Mouse (Mus musculus) heart, embryonic 13.5 days (tissue): ENCODE measurements around the gene Ckap2l. TPM values are rescaled to one million over a fixed set of nuclear protein-coding genes. Genes with fewer than 3 reads are reported as not detected.

Experiments
- ATAC-seq: fragments of 200-750 bp; cut with Nextera tagmentation; 2 replicates; pipeline ENCODE4 v1.8.0; 2017; ENCODE audit warnings: moderate TSS enrichment; ENCODE audit not compliant: insufficient number of reproducible peaks, low FRiP score, low TSS enrichment; ENCODE audit errors: extremely low read depth
- H3K27ac ChIP-seq: fragments of 300-500 bp; sonication (generic); replicated peaks from 2 replicates; pipeline ENCODE4 v1.5.1; 2015; ENCODE audit warnings: moderate library complexity, mild to moderate bottlenecking, inconsistent platforms
- H3K27me3 ChIP-seq: fragments of 300-500 bp; sonication (generic); replicated peaks from 2 replicates; pipeline ENCODE4 v1.6.1; 2015; ENCODE audit warnings: mild to moderate bottlenecking, inconsistent platforms
- H3K36me3 ChIP-seq: fragments of 300-500 bp; sonication (generic); 2 replicates; pipeline ENCODE4 v1.6.1; 2015; ENCODE audit warnings: mild to moderate bottlenecking, inconsistent platforms
- H3K4me1 ChIP-seq: fragments of 300-500 bp; sonication (generic); 2 replicates; pipeline ENCODE4 v1.6.1; 2015; ENCODE audit warnings: inconsistent platforms
- H3K4me2 ChIP-seq: fragments of 300-500 bp; sonication (generic); 2 replicates; pipeline ENCODE4 v1.6.1; 2015; ENCODE audit warnings: inconsistent platforms, mild to moderate bottlenecking, moderate library complexity
- H3K4me3 ChIP-seq: fragments of 300-500 bp; sonication (generic); 2 replicates; pipeline ENCODE4 v1.5.1; 2015; ENCODE audit warnings: moderate library complexity, mild to moderate bottlenecking, inconsistent platforms
- H3K9ac ChIP-seq: fragments of 300-500 bp; sonication (generic); 2 replicates; pipeline ENCODE4 v1.6.1; 2015; ENCODE audit warnings: inconsistent platforms, mild to moderate bottlenecking, moderate library complexity
- H3K9me3 ChIP-seq: fragments of 300-500 bp; sonication (generic); 2 replicates; pipeline ENCODE4 v1.6.1; 2016; ENCODE audit warnings: inconsistent platforms
- WGBS: fragments of 180-500 bp; shearing (Covaris S2); methylation state at CpG from one replicate; pipeline ENCODE4 v1.1.7; 2015; ENCODE audit warnings: mixed read lengths; 5-methylcytosine and 5-hydroxymethylcytosine counted together
- polyA plus RNA-seq: library from polyadenylated mRNA; unstranded; fragments of >200 nt; fragmentation: Nextera tagmentation; extraction: Ambion mirVana; gene quantifications from 2 replicates; pipeline ENCODE4 v1.2.1, GENCODE M21; 2015

The Ckap2l gene
- polyA plus RNA-seq, 1 experiment from 2014 or later: 40.4 TPM

- H3K4me2 ChIP-seq: peak overlapping the region; percentile 38
- WGBS: 14% methylated on average over 9 of the region's 9 CpGs
- H3K4me1 ChIP-seq: peaks cover 28% of the 10 kb centered on the region
- peak overlapping the region; percentile 57; the same call in 1 of the 2 replicates for H3K9ac ChIP-seq
- H3K4me3 ChIP-seq: peak overlapping the region; percentile 12; the same call in 1 of the 2 replicates
- ATAC-seq: no peak; the same call in 1 of the 2 replicates
- no peaks in the 10 kb centered on the region for H3K36me3 ChIP-seq
- no peaks in the 10 kb centered on the region for H3K9me3 ChIP-seq
- peak overlapping the region; percentile 33 for H3K27ac ChIP-seq
- no peaks in the 10 kb centered on the region for H3K27me3 ChIP-seq
These were observed 63.1 kb downstream of the Ckap2l start for GRCm38 (mm10) chr2:129233803-129234477.

GRCm38 (mm10) chr2:129233218-129233617 is 63.8 kb downstream of the Ckap2l start:
- ATAC-seq: no peak
- Histone ChIP-seq H3K27me3 (no peaks in the 10 kb centered on the region), H3K4me2 (peak overlapping the region; percentile 38), H3K27ac (peak overlapping the region; percentile 48; the same call in 1 of the 2 replicates), H3K4me3 (0 out of 2 replicates have a peak overlapping the region, but pooled peaks have one; percentile 4), H3K9me3 (no peaks in the 10 kb centered on the region), H3K9ac (no peak overlapping the region), H3K36me3 (no peaks in the 10 kb centered on the region), H3K4me1 (peaks cover 28% of the 10 kb centered on the region)
- WGBS: 72% methylated on average over 1 of the region's 1 CpGs

DNA sequence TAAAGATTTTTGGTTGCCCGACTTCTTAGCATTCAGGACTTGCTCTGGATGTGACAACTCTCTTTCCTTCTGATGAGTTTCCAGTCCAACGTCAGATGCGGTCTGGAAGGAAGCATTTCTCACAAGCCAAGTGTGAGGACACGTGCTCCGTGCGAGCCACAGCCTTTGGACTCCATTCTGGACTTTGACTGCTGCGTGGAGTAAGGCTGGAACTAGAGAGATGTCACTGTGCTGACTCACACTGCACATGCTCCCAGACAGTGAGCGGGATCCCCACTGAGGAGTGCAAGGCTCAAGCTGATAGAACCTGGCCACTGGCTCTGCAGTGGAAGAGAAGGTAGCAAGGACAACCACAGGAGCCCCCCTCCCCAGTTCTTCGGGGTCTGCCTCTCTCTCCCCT is 64.5 kb downstream of the Ckap2l start:
- peak; percentile 49 for ATAC-seq
- peak overlapping the region; percentile 24; the same call in 1 of the 2 replicates for H3K9ac ChIP-seq
- peaks cover 28% of the 10 kb centered on the region for H3K4me1 ChIP-seq
- no peaks in the 10 kb centered on the region for H3K27me3 ChIP-seq
- H3K9me3 ChIP-seq: no peaks in the 10 kb centered on the region
- no peak overlapping the region for H3K4me3 ChIP-seq
- peak overlapping the region; percentile 38 for H3K4me2 ChIP-seq
- 70% methylated on average over 9 of the region's 9 CpGs for WGBS
- H3K27ac ChIP-seq: peak overlapping the region; percentile 48; the same call in 1 of the 2 replicates
- no peaks in the 10 kb centered on the region for H3K36me3 ChIP-seq

- H3K27me3 ChIP-seq: no peaks in the 10 kb centered on the region
- no peak for ATAC-seq
- H3K27ac ChIP-seq: no peak overlapping the region
- H3K9ac ChIP-seq: no peak overlapping the region
- H3K4me2 ChIP-seq: no peak overlapping the region; the same call in 1 of the 2 replicates
- WGBS: 46% methylated on average over 4 of the region's 4 CpGs
- H3K36me3 ChIP-seq: no peaks in the 10 kb centered on the region
- H3K9me3 ChIP-seq: no peaks in the 10 kb centered on the region
- H3K4me3 ChIP-seq: no peak overlapping the region
- H3K4me1 ChIP-seq: peaks cover 28% of the 10 kb centered on the region
These were observed 65.0 kb downstream of the Ckap2l start for GRCm38 (mm10) chr2:129232023-129232422.

GRCm38 (mm10) chr2:129229316-129229715 is 67.7 kb downstream of the Ckap2l start:
- no peak overlapping the region for H3K27ac ChIP-seq
- no peak for ATAC-seq
- 90% methylated on average over 7 of the region's 7 CpGs for WGBS
- H3K9ac ChIP-seq: no peak overlapping the region
- H3K4me3 ChIP-seq: no peak overlapping the region
- peaks cover 33% of the 10 kb centered on the region for H3K4me1 ChIP-seq
- H3K36me3 ChIP-seq: no peaks in the 10 kb centered on the region
- H3K4me2 ChIP-seq: peak overlapping the region; percentile 22; the same call in 1 of the 2 replicates
- no peaks in the 10 kb centered on the region for H3K9me3 ChIP-seq
- H3K27me3 ChIP-seq: no peaks in the 10 kb centered on the region

DNA sequence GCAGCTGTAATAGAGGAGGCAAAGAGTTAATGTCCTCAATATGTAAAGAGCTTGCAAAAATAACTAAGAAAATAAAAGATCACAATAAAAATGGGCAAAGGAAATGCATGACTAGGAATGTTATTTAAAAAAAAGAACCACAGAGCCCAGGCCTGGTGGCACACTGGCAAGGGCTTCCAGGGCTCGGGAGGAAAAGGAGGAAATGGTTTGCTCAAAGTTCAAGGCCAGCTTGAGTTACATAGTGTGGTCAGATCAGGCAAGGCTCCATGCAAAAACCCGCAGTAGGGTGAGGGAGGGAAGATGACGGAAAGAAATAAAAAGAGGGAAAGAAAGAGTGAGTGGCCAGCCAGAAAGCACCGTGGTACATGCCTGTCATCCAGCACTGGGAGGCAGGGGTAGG is 68.4 kb downstream of the Ckap2l start:
- ATAC-seq: no peak
- H3K36me3 ChIP-seq: no peaks in the 10 kb centered on the region
- 85% methylated on average over 4 of the region's 4 CpGs for WGBS
- H3K27ac ChIP-seq: no peak overlapping the region
- peaks cover 26% of the 10 kb centered on the region for H3K4me1 ChIP-seq
- no peak overlapping the region for H3K4me3 ChIP-seq
- H3K9ac ChIP-seq: no peak overlapping the region
- H3K4me2 ChIP-seq: peak overlapping the region; percentile 22
- no peaks in the 10 kb centered on the region for H3K27me3 ChIP-seq
- no peaks in the 10 kb centered on the region for H3K9me3 ChIP-seq

DNA sequence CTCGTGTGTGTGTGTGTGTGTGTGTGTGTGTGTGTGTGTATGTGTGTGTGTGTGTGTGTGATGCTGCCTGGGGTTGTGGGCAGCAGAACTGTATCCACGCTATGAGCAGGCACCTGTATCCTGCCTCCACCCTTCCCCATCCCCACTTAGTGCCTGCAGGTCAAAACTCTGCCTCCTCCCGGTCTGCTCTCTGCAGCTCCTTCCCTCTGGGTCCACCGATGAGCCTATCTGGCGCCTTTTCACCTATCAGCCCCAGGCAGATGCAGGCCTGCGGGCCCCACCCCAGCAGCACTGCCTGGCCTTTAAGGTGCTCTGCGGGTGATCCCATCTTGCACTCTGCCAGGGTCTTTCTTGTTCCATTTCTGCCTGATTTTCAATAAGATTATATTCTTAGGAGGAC is 69.3 kb downstream of the Ckap2l start:
- no peak overlapping the region for H3K27ac ChIP-seq
- H3K9me3 ChIP-seq: no peaks in the 10 kb centered on the region
- H3K27me3 ChIP-seq: no peaks in the 10 kb centered on the region
- H3K36me3 ChIP-seq: no peaks in the 10 kb centered on the region
- peaks cover 18% of the 10 kb centered on the region for H3K4me1 ChIP-seq
- 0 out of 2 replicates have a peak overlapping the region, but pooled peaks have one; percentile 5 for H3K4me3 ChIP-seq
- 52% methylated on average over 5 of the region's 7 CpGs for WGBS
- peak; percentile 51 for ATAC-seq
- no peak overlapping the region for H3K9ac ChIP-seq
- peak overlapping the region; percentile 22 for H3K4me2 ChIP-seq

DNA sequence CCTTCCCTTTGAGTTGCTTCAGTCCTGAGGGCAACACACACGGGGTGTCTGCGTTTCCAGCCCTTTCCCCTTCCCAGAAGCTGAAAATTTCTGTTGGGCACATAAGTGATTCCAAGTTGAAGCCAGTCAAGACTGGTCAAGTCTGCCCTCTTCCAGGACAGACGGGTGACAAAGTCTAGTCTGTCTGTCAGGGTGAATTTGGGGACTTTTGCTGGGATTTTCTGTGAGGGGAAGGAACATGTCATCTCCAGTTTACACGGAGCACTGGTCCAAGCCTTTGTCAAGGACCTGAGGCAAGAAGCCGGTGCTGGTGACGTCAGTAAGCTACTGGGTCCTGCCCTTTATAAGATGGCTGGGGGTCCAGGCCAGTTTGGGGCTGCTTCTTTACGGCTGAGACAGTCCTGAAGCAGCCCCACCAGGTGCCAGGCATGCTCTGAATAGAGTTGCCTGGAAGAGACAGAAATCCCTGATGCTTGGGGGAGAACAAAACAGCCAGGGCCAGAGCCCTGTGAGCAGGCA is 69.9 kb downstream of the Ckap2l start:
- H3K9me3 ChIP-seq: no peaks in the 10 kb centered on the region
- 0 out of 2 replicates have a peak, but pooled peaks have one; percentile 1 for ATAC-seq
- H3K27ac ChIP-seq: peak overlapping the region; percentile 24
- H3K4me1 ChIP-seq: peaks cover 15% of the 10 kb centered on the region; the same call in 1 of the 2 replicates
- H3K4me2 ChIP-seq: peak overlapping the region; percentile 41
- H3K27me3 ChIP-seq: no peaks in the 10 kb centered on the region
- 77% methylated on average over 7 of the region's 7 CpGs for WGBS
- no peaks in the 10 kb centered on the region for H3K36me3 ChIP-seq
- no peak overlapping the region for H3K4me3 ChIP-seq
- peak overlapping the region; percentile 0 for H3K9ac ChIP-seq

DNA sequence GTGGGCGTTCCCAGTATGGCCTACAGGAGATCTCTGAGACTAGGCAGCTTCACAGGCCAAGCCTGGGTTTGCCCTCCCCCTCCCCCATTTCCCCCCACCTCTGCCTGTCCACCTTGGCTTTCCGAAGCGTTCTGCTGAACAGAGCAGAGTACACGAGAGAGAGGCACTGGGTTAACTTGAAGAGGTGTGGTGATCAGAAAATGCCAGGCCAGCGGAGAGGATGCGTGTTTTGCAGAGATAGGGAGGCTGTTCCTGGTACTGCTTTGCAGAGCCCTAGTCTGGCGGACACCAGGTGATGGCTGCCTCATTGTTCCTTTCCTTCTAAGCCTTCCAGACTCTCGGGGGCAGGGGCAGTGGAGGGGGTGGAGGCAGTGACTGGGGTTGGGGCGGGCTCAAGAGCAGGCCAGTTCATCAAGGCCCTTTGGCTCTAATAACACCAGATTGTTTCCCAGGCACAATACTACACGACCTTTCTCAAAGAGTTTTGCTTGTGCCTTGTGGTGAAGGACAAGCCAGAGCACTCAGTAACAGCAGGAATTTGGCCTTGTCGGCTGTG is 70.6 kb downstream of the Ckap2l start:
- Histone ChIP-seq H3K9me3 (no peaks in the 10 kb centered on the region), H3K9ac (peak overlapping the region; percentile 0; the same call in 1 of the 2 replicates), H3K4me1 (peaks cover 15% of the 10 kb centered on the region; the same call in 1 of the 2 replicates), H3K4me3 (0 out of 2 replicates have a peak overlapping the region, but pooled peaks have one; percentile 5), H3K4me2 (peak overlapping the region; percentile 41), H3K36me3 (no peaks in the 10 kb centered on the region), H3K27me3 (no peaks in the 10 kb centered on the region), H3K27ac (peak overlapping the region; percentile 24)
- 43% methylated on average over 11 of the region's 11 CpGs for WGBS
- peak; percentile 72 for ATAC-seq

GRCm38 (mm10) chr2:129225251-129225819 is 71.7 kb downstream of the Ckap2l start:
- Histone ChIP-seq H3K36me3 (no peaks in the 10 kb centered on the region), H3K4me1 (peaks cover 15% of the 10 kb centered on the region; the same call in 1 of the 2 replicates), H3K4me3 (peak overlapping the region; percentile 13; the same call in 1 of the 2 replicates), H3K27ac (peak overlapping the region; percentile 24; the same call in 1 of the 2 replicates), H3K9me3 (no peaks in the 10 kb centered on the region), H3K27me3 (no peaks in the 10 kb centered on the region), H3K9ac (no peak overlapping the region), H3K4me2 (peak overlapping the region; percentile 41)
- no peak for ATAC-seq
- WGBS: 78% methylated on average over 17 of the region's 17 CpGs

GRCm38 (mm10) chr2:129224178-129224577 is 72.8 kb downstream of the Ckap2l start:
- no peaks in the 10 kb centered on the region for H3K36me3 ChIP-seq
- H3K4me2 ChIP-seq: no peak overlapping the region; the same call in 1 of the 2 replicates
- H3K4me1 ChIP-seq: peaks cover 15% of the 10 kb centered on the region; the same call in 1 of the 2 replicates
- no peak for ATAC-seq
- no peak overlapping the region for H3K9ac ChIP-seq
- H3K4me3 ChIP-seq: no peak overlapping the region
- H3K27ac ChIP-seq: no peak overlapping the region
- H3K27me3 ChIP-seq: no peaks in the 10 kb centered on the region
- WGBS: 73% methylated on average over 4 of the region's 4 CpGs
- no peaks in the 10 kb centered on the region for H3K9me3 ChIP-seq
